Mouse (Mus musculus): ENCODE results near the gene 9030025P20Rik. TPM values are rescaled to one million over a fixed set of nuclear protein-coding genes. Genes with fewer than 3 reads are reported as not detected.
"Not testable (repeated sequence)": the region's sequence is repeated elsewhere in the genome, so short reads cannot be mapped to it uniquely, and the experiment has no call there.

9030025P20Rik gene
- polyA plus RNA-seq, 1 experiment from 2014 or later, result 10.1 TPM

GRCm38 (mm10) chr17:15009088-15009487 lies 30.8 kb downstream of the 9030025P20Rik start:
- no CpG with 5 or more reads among the region's 3 CpGs for WGBS
- not testable (repeated sequence) for DNase-seq (ENCODE audit: low spot score); H3K27me3 ChIP-seq (ENCODE audit: control insufficient read depth, insufficient read depth, low read length); H3K9me3 ChIP-seq (ENCODE audit: control insufficient read depth, low read length); H3K4me1 ChIP-seq (replicated peaks; ENCODE audit: control insufficient read depth, insufficient read depth, low read length); H3K4me3 ChIP-seq (ENCODE audit: low read depth, low read length); H3K36me3 ChIP-seq (ENCODE audit: control insufficient read depth, insufficient read depth, low read length); H3K9ac ChIP-seq (ENCODE audit: low read depth, low read length); ATAC-seq (ENCODE audit: low FRiP score); H3K27ac ChIP-seq (ENCODE audit: low read depth, low read length); H3K4me2 ChIP-seq (replicated peaks; ENCODE audit: low read depth, low read length)

- no CpG with 5 or more reads among the region's 60 CpGs for WGBS
- H3K9me3 ChIP-seq (ENCODE audit: control insufficient read depth, low read length); DNase-seq (ENCODE audit: low spot score); H3K9ac ChIP-seq (ENCODE audit: low read depth, low read length); H3K27me3 ChIP-seq (ENCODE audit: control insufficient read depth, insufficient read depth, low read length); H3K36me3 ChIP-seq (ENCODE audit: control insufficient read depth, insufficient read depth, low read length); H3K4me2 ChIP-seq (replicated peaks; ENCODE audit: low read depth, low read length); H3K4me1 ChIP-seq (replicated peaks; ENCODE audit: control insufficient read depth, insufficient read depth, low read length); H3K4me3 ChIP-seq (ENCODE audit: low read depth, low read length); H3K27ac ChIP-seq (ENCODE audit: low read depth, low read length): not testable (repeated sequence)
- ATAC-seq (ENCODE audit: low FRiP score), result peak; percentile 99
Observed at GRCm38 (mm10) chr17:15009706-15010413, 31.6 kb downstream of the 9030025P20Rik start, which contains the start of gene Gm3435. Gm3435 (plus strand) TSS chr17:15010176.

- DNase-seq (ENCODE audit: low spot score); H3K4me3 ChIP-seq (ENCODE audit: low read depth, low read length); H3K9me3 ChIP-seq (ENCODE audit: control insufficient read depth, low read length); H3K4me2 ChIP-seq (replicated peaks; ENCODE audit: low read depth, low read length); H3K9ac ChIP-seq (ENCODE audit: low read depth, low read length); ATAC-seq (ENCODE audit: low FRiP score); H3K4me1 ChIP-seq (replicated peaks; ENCODE audit: control insufficient read depth, insufficient read depth, low read length); H3K36me3 ChIP-seq (ENCODE audit: control insufficient read depth, insufficient read depth, low read length); H3K27me3 ChIP-seq (ENCODE audit: control insufficient read depth, insufficient read depth, low read length); H3K27ac ChIP-seq (ENCODE audit: low read depth, low read length): not testable (repeated sequence)
- WGBS, result 90% methylated on average over 3 of the region's 3 CpGs
Observed at GRCm38 (mm10) chr17:15021503-15022220, 43.4 kb downstream of the 9030025P20Rik start.

GRCm38 (mm10) chr17:15023878-15024492 lies 45.7 kb downstream of the 9030025P20Rik start:
- not testable (repeated sequence) for DNase-seq (ENCODE audit: low spot score); H3K36me3 ChIP-seq (ENCODE audit: control insufficient read depth, insufficient read depth, low read length); H3K4me1 ChIP-seq (replicated peaks; ENCODE audit: control insufficient read depth, insufficient read depth, low read length); H3K9ac ChIP-seq (ENCODE audit: low read depth, low read length); H3K4me3 ChIP-seq (ENCODE audit: low read depth, low read length); H3K27ac ChIP-seq (ENCODE audit: low read depth, low read length); H3K4me2 ChIP-seq (replicated peaks; ENCODE audit: low read depth, low read length); H3K9me3 ChIP-seq (ENCODE audit: control insufficient read depth, low read length); H3K27me3 ChIP-seq (ENCODE audit: control insufficient read depth, insufficient read depth, low read length)
- ATAC-seq (ENCODE audit: low FRiP score), result peak; percentile 75
- WGBS, result no CpG with 5 or more reads among the region's 97 CpGs

GRCm38 (mm10) chr17:15024502-15025193 lies 46.4 kb downstream of the 9030025P20Rik start:
- ATAC-seq (ENCODE audit: low FRiP score), result peak; percentile 93

GRCm38 (mm10) chr17:15025513-15025912 lies 47.2 kb downstream of the 9030025P20Rik start:
- not testable (repeated sequence) for ATAC-seq (ENCODE audit: low FRiP score); H3K27ac ChIP-seq (ENCODE audit: low read depth, low read length); H3K4me2 ChIP-seq (replicated peaks; ENCODE audit: low read depth, low read length); H3K9ac ChIP-seq (ENCODE audit: low read depth, low read length); H3K4me3 ChIP-seq (ENCODE audit: low read depth, low read length); H3K27me3 ChIP-seq (ENCODE audit: control insufficient read depth, insufficient read depth, low read length); H3K9me3 ChIP-seq (ENCODE audit: control insufficient read depth, low read length); DNase-seq (ENCODE audit: low spot score); H3K4me1 ChIP-seq (replicated peaks; ENCODE audit: control insufficient read depth, insufficient read depth, low read length); H3K36me3 ChIP-seq (ENCODE audit: control insufficient read depth, insufficient read depth, low read length)
- WGBS, result no CpG with 5 or more reads among the region's 6 CpGs

More at GRCm38 (mm10) chr17:15024502-15025193, 46.4 kb downstream of the 9030025P20Rik start:
- H3K9me3 ChIP-seq (ENCODE audit: control insufficient read depth, low read length); H3K27ac ChIP-seq (ENCODE audit: low read depth, low read length); DNase-seq (ENCODE audit: low spot score); H3K27me3 ChIP-seq (ENCODE audit: control insufficient read depth, insufficient read depth, low read length); H3K36me3 ChIP-seq (ENCODE audit: control insufficient read depth, insufficient read depth, low read length); H3K4me1 ChIP-seq (replicated peaks; ENCODE audit: control insufficient read depth, insufficient read depth, low read length); H3K9ac ChIP-seq (ENCODE audit: low read depth, low read length); H3K4me2 ChIP-seq (replicated peaks; ENCODE audit: low read depth, low read length); H3K4me3 ChIP-seq (ENCODE audit: low read depth, low read length): not testable (repeated sequence)
- WGBS, result no CpG with 5 or more reads among the region's 48 CpGs

GRCm38 (mm10) chr17:15031414-15031813 lies 53.1 kb downstream of the 9030025P20Rik start:
- no CpG with 5 or more reads among the region's 4 CpGs for WGBS
- H3K27me3 ChIP-seq (ENCODE audit: control insufficient read depth, insufficient read depth, low read length); H3K9ac ChIP-seq (ENCODE audit: low read depth, low read length); DNase-seq (ENCODE audit: low spot score); H3K4me1 ChIP-seq (replicated peaks; ENCODE audit: control insufficient read depth, insufficient read depth, low read length); H3K4me3 ChIP-seq (ENCODE audit: low read depth, low read length); H3K4me2 ChIP-seq (replicated peaks; ENCODE audit: low read depth, low read length); H3K36me3 ChIP-seq (ENCODE audit: control insufficient read depth, insufficient read depth, low read length); H3K9me3 ChIP-seq (ENCODE audit: control insufficient read depth, low read length); H3K27ac ChIP-seq (ENCODE audit: low read depth, low read length); ATAC-seq (ENCODE audit: low FRiP score): not testable (repeated sequence)

- not testable (repeated sequence) for H3K36me3 ChIP-seq (ENCODE audit: control insufficient read depth, insufficient read depth, low read length); DNase-seq (ENCODE audit: low spot score); H3K4me2 ChIP-seq (replicated peaks; ENCODE audit: low read depth, low read length); H3K27me3 ChIP-seq (ENCODE audit: control insufficient read depth, insufficient read depth, low read length); H3K9me3 ChIP-seq (ENCODE audit: control insufficient read depth, low read length); H3K9ac ChIP-seq (ENCODE audit: low read depth, low read length); H3K27ac ChIP-seq (ENCODE audit: low read depth, low read length); H3K4me1 ChIP-seq (replicated peaks; ENCODE audit: control insufficient read depth, insufficient read depth, low read length); ATAC-seq (ENCODE audit: low FRiP score); H3K4me3 ChIP-seq (ENCODE audit: low read depth, low read length)
- no CpG with 5 or more reads among the region's 3 CpGs for WGBS
Observed at GRCm38 (mm10) chr17:15040455-15040854, 62.2 kb downstream of the 9030025P20Rik start.

All from hindbrain, embryonic 11.5 days (tissue).